Mouse (Mus musculus) midbrain, embryonic 12.5 days (tissue): ENCODE measurements around the gene Ska2. TPM values are rescaled to one million over a fixed set of nuclear protein-coding genes. Genes with fewer than 3 reads are reported as not detected.

Experiments
- ATAC-seq: fragments of 200-750 bp; cut with Nextera tagmentation; 2 replicates; pipeline ENCODE4 v1.8.0; 2017; ENCODE audit warnings: low read depth, moderate TSS enrichment, moderate library complexity; ENCODE audit not compliant: low FRiP score
- H3K27ac ChIP-seq: fragments of 300-500 bp; sonication (generic); replicated peaks from 2 replicates; pipeline ENCODE4 v1.5.1; 2016; ENCODE audit warnings: mild to moderate bottlenecking
- H3K27me3 ChIP-seq: fragments of 300-500 bp; sonication (generic); 2 replicates; pipeline ENCODE4 v1.6.1; 2016; ENCODE audit warnings: mild to moderate bottlenecking
- H3K36me3 ChIP-seq: fragments of 300-500 bp; sonication (generic); 2 replicates; pipeline ENCODE4 v1.6.1; 2016
- H3K4me1 ChIP-seq: fragments of 300-500 bp; sonication (generic); 2 replicates; pipeline ENCODE4 v1.6.1; 2016
- H3K4me2 ChIP-seq: fragments of 300-500 bp; sonication (generic); replicated peaks from 2 replicates; pipeline ENCODE4 v1.6.1; 2016; ENCODE audit warnings: mild to moderate bottlenecking, moderate library complexity
- H3K4me3 ChIP-seq: fragments of 300-500 bp; sonication (generic); 2 replicates; pipeline ENCODE4 v1.5.1; 2016; ENCODE audit warnings: mild to moderate bottlenecking
- H3K9ac ChIP-seq: fragments of 300-500 bp; sonication (generic); replicated peaks from 2 replicates; pipeline ENCODE4 v1.6.1; 2016; ENCODE audit warnings: mild to moderate bottlenecking, moderate library complexity
- H3K9me3 ChIP-seq: fragments of 300-500 bp; sonication (generic); 2 replicates; pipeline ENCODE4 v1.6.1; 2016; ENCODE audit warnings: mild to moderate bottlenecking
- WGBS: fragments of 180-500 bp; shearing (Covaris S2); methylation state at CpG from one replicate; pipeline ENCODE4 v1.1.7; 2016; 5-methylcytosine and 5-hydroxymethylcytosine counted together
- polyA plus RNA-seq: library from polyadenylated mRNA; unstranded; fragments of >200 nt; fragmentation: Nextera tagmentation; extraction: Ambion mirVana; gene quantifications from 2 replicates; pipeline ENCODE4 v1.2.1, GENCODE M21; 2016

The Ska2 gene
- polyA plus RNA-seq, result 93.4 and 99.6 TPM in 2 replicates

- peak within 1 kb of the TSS; percentile 98 for H3K4me3 ChIP-seq
- H3K4me1 ChIP-seq, result peaks cover 28% of the 10 kb centered on the region
- peaks cover 34% of the 10 kb centered on the region for H3K36me3 ChIP-seq
- H3K4me2 ChIP-seq, result peak within 1 kb of the TSS; percentile 65
- under 1% methylated on average over 40 of the region's 40 CpGs for WGBS
- H3K9ac ChIP-seq, result peak within 1 kb of the TSS; percentile 92
- no peaks in the 10 kb centered on the region for H3K27me3 ChIP-seq
- no peaks in the 10 kb centered on the region for H3K9me3 ChIP-seq
- peak within 1 kb of the TSS; percentile 95 for H3K27ac ChIP-seq
- ATAC-seq, result peak; percentile 99
Measured at GRCm38 (mm10) chr11:87108755-87109518, at the start of gene Ska2. Ska2 (plus strand) TSS chr11:87109234.

- Histone ChIP-seq H3K9ac (no peak overlapping the region), H3K4me1 (no peaks in the 10 kb centered on the region), H3K27ac (no peak overlapping the region), H3K4me2 (no peak overlapping the region), H3K36me3 (peaks cover 57% of the 10 kb centered on the region), H3K9me3 (no peaks in the 10 kb centered on the region), H3K27me3 (no peaks in the 10 kb centered on the region), H3K4me3 (no peak overlapping the region)
- no peak for ATAC-seq
- 96% methylated on average over 2 of the region's 2 CpGs for WGBS
Measured at GRCm38 (mm10) chr11:87060410-87060809, 48.6 kb upstream of the Ska2 start.

- Histone ChIP-seq H3K4me2 (no peak overlapping the region), H3K27ac (no peak overlapping the region), H3K9ac (no peak overlapping the region), H3K4me1 (no peaks in the 10 kb centered on the region), H3K27me3 (no peaks in the 10 kb centered on the region), H3K36me3 (peaks cover 40% of the 10 kb centered on the region), H3K9me3 (no peaks in the 10 kb centered on the region), H3K4me3 (no peak overlapping the region)
- WGBS, result 82% methylated on average over 3 of the region's 3 CpGs
- no peak for ATAC-seq
Measured at GRCm38 (mm10) chr11:87062087-87062486, 46.9 kb upstream of the Ska2 start.

GRCm38 (mm10) chr11:87073343-87073865 lies 35.6 kb upstream of the Ska2 start:
- under 1% methylated on average over 24 of the region's 24 CpGs for WGBS
- H3K27me3 ChIP-seq, result no peaks in the 10 kb centered on the region
- H3K36me3 ChIP-seq, result peaks cover 20% of the 10 kb centered on the region
- peak overlapping the region; percentile 89 for H3K9ac ChIP-seq
- H3K4me3 ChIP-seq, result peak overlapping the region; percentile 63
- H3K9me3 ChIP-seq, result no peaks in the 10 kb centered on the region
- peaks cover 24% of the 10 kb centered on the region for H3K4me1 ChIP-seq
- ATAC-seq, result peak; percentile 68
- H3K27ac ChIP-seq, result peak overlapping the region; percentile 96
- H3K4me2 ChIP-seq, result peak overlapping the region; percentile 67

- Histone ChIP-seq H3K9me3 (no peaks in the 10 kb centered on the region), H3K9ac (peak within 1 kb of the TSS; percentile 89), H3K27me3 (no peaks in the 10 kb centered on the region), H3K4me2 (peak within 1 kb of the TSS; percentile 67), H3K27ac (peak within 1 kb of the TSS; percentile 96), H3K4me3 (peak within 1 kb of the TSS; percentile 63), H3K36me3 (peaks cover 22% of the 10 kb centered on the region), H3K4me1 (peaks cover 24% of the 10 kb centered on the region)
- 2% methylated on average over 43 of the region's 43 CpGs for WGBS
- peak; percentile 97 for ATAC-seq
Measured at GRCm38 (mm10) chr11:87073866-87074440, 35.1 kb upstream of the Ska2 start, which contains the start of gene Gdpd1. Gdpd1 (minus strand) TSS chr11:87074062.

- H3K4me2 ChIP-seq, result no peak overlapping the region
- H3K9ac ChIP-seq, result no peak overlapping the region
- no peaks in the 10 kb centered on the region for H3K9me3 ChIP-seq
- H3K4me1 ChIP-seq, result peaks cover 28% of the 10 kb centered on the region
- H3K27me3 ChIP-seq, result no peaks in the 10 kb centered on the region
- WGBS, result 76% methylated on average over 1 of the region's 1 CpGs
- peaks cover 59% of the 10 kb centered on the region for H3K36me3 ChIP-seq
- H3K4me3 ChIP-seq, result no peak overlapping the region
- ATAC-seq, result no peak
- H3K27ac ChIP-seq, result no peak overlapping the region
Measured at GRCm38 (mm10) chr11:87083712-87084111, 25.3 kb upstream of the Ska2 start.

GRCm38 (mm10) chr11:87085461-87085860 lies 23.6 kb upstream of the Ska2 start:
- WGBS, result 94% methylated on average over 13 of the region's 13 CpGs
- Histone ChIP-seq H3K4me3 (peak overlapping the region; percentile 95), H3K9ac (peak overlapping the region; percentile 88; the same call in 1 of the 2 replicates), H3K27me3 (no peaks in the 10 kb centered on the region), H3K4me2 (peak overlapping the region; percentile 74), H3K9me3 (no peaks in the 10 kb centered on the region), H3K36me3 (peaks cover 49% of the 10 kb centered on the region), H3K4me1 (peaks cover 28% of the 10 kb centered on the region), H3K27ac (no peak overlapping the region)
- no peak for ATAC-seq

- Histone ChIP-seq H3K9me3 (no peaks in the 10 kb centered on the region), H3K4me3 (peak within 1 kb of the TSS; percentile 95), H3K4me2 (peak within 1 kb of the TSS; percentile 74), H3K36me3 (peaks cover 49% of the 10 kb centered on the region), H3K4me1 (peaks cover 28% of the 10 kb centered on the region), H3K9ac (peak within 1 kb of the TSS; percentile 88), H3K27ac (peak within 1 kb of the TSS; percentile 60), H3K27me3 (no peaks in the 10 kb centered on the region)
- 1% methylated on average over 43 of the region's 43 CpGs for WGBS
- ATAC-seq, result peak; percentile 56; the same call in 1 of the 2 replicates
Measured at GRCm38 (mm10) chr11:87086290-87086984, 22.6 kb upstream of the Ska2 start, which contains the start of gene Smg8. Smg8 (minus strand) TSS chr11:87086774.

GRCm38 (mm10) chr11:87087142-87087541 lies 21.9 kb upstream of the Ska2 start:
- Histone ChIP-seq H3K36me3 (peaks cover 49% of the 10 kb centered on the region), H3K4me1 (peaks cover 28% of the 10 kb centered on the region), H3K9me3 (no peaks in the 10 kb centered on the region), H3K27me3 (no peaks in the 10 kb centered on the region), H3K4me2 (peak overlapping the region; percentile 74), H3K9ac (peak overlapping the region; percentile 88; the same call in 1 of the 2 replicates), H3K4me3 (peak overlapping the region; percentile 95), H3K27ac (no peak overlapping the region)
- 79% methylated on average over 2 of the region's 2 CpGs for WGBS
- no peak for ATAC-seq

GRCm38 (mm10) chr11:87108409-87108754 lies 652 bp upstream of the Ska2 start, which contains the start of gene Prr11:
Prr11 (minus strand) TSS chr11:87108708.
- under 1% methylated on average over 14 of the region's 14 CpGs for WGBS
- peak within 1 kb of the TSS; percentile 92 for H3K9ac ChIP-seq
- peaks cover 32% of the 10 kb centered on the region for H3K36me3 ChIP-seq
- H3K27me3 ChIP-seq, result no peaks in the 10 kb centered on the region
- peaks cover 26% of the 10 kb centered on the region for H3K4me1 ChIP-seq
- peak within 1 kb of the TSS; percentile 98 for H3K4me3 ChIP-seq
- no peaks in the 10 kb centered on the region for H3K9me3 ChIP-seq
- ATAC-seq, result no peak
- peak within 1 kb of the TSS; percentile 65 for H3K4me2 ChIP-seq
- peak within 1 kb of the TSS; percentile 95 for H3K27ac ChIP-seq

GRCm38 (mm10) chr11:87109519-87110171 lies 611 bp downstream of the Ska2 start:
- H3K9ac ChIP-seq, result peak overlapping the region; percentile 92
- WGBS, result under 1% methylated on average over 42 of the region's 42 CpGs
- no peaks in the 10 kb centered on the region for H3K9me3 ChIP-seq
- peak overlapping the region; percentile 98 for H3K4me3 ChIP-seq
- peak overlapping the region; percentile 65 for H3K4me2 ChIP-seq
- H3K36me3 ChIP-seq, result peaks cover 32% of the 10 kb centered on the region
- H3K27ac ChIP-seq, result peak overlapping the region; percentile 95
- no peak for ATAC-seq
- no peaks in the 10 kb centered on the region for H3K27me3 ChIP-seq
- peaks cover 28% of the 10 kb centered on the region for H3K4me1 ChIP-seq
